23 mouse cellular contexts compared by ENCODE assay signal in the genomic region with DNA sequence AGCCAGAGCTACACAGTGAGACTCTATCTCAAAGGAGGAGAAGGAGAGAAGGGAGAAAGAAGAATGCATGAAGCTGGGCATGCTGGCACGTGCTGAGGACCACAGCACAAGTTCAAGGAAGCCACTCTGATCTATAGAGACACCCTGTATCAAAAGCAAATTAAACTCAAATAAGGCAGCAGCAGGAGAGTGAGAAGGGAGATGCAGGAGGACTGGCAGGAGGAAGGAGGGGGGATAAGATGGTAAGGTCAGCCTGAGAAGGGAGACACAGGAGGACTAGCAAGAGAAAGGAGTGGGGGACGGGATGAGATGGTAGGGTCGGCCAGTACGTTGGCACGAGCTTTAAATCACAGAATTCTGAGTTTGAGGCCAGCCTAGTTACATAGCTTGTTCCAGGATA.
"Had no signal": no experiment of that assay in that cellular context is flagged by ENCODE, and none has a peak within 500 bp of the region (broad histone marks: within the 10 kb centered on the region; RNA-seq: fewer than 3 reads in every experiment).

No protein-coding gene starts in this region.

- H3K27me3 ChIP-seq: heart, embryonic 12.5 days; hindbrain, embryonic 13.5 days; hindbrain, embryonic 15.5 days; kidney, embryonic 15.5 days; limb, embryonic 12.5 days; liver, embryonic 13.5 days; liver, embryonic 15.5 days had no signal

- H3K4me3 ChIP-seq: heart, adult 2 months; heart, embryonic 12.5 days; hindbrain, embryonic 13.5 days; hindbrain, embryonic 15.5 days; kidney, embryonic 15.5 days; limb, embryonic 10.5 days; limb, embryonic 12.5 days; liver, embryonic 13.5 days; liver, embryonic 15.5 days had no signal

- H3K27ac ChIP-seq: heart, adult 2 months; hindbrain, embryonic 13.5 days; hindbrain, embryonic 15.5 days; hindbrain, postnatal 0 days; kidney, postnatal 0 days; limb, embryonic 10.5 days; limb, embryonic 12.5 days had no signal

- H3K9ac ChIP-seq: heart, embryonic 12.5 days; hindbrain, embryonic 13.5 days; hindbrain, embryonic 15.5 days; kidney, embryonic 15.5 days; limb, embryonic 12.5 days; liver, embryonic 13.5 days; liver, embryonic 15.5 days had no signal

- H3K4me2 ChIP-seq: heart, embryonic 12.5 days; hindbrain, embryonic 13.5 days; hindbrain, embryonic 15.5 days; kidney, embryonic 15.5 days; limb, embryonic 12.5 days; liver, embryonic 13.5 days; liver, embryonic 15.5 days had no signal

- ATAC-seq: hindbrain, postnatal 0 days; intestine, embryonic 16.5 days had no signal

- H3K9me3 ChIP-seq: heart, embryonic 12.5 days; hindbrain, embryonic 13.5 days; hindbrain, embryonic 15.5 days; kidney, embryonic 15.5 days; limb, embryonic 10.5 days; limb, embryonic 12.5 days; liver, embryonic 13.5 days; liver, embryonic 15.5 days had no signal

- DNase-seq: gastrocnemius, postnatal 14 days; gastrocnemius, postnatal 36 days; heart, adult 2 months; heart, postnatal 10 days; heart, postnatal 36 days; kidney, adult 11 months; kidney, adult 2 months; kidney, adult 9 months; kidney, postnatal 14 days; kidney, postnatal 36 days; layer of hippocampus, adult 9-11 months; layer of hippocampus, postnatal 36 days; liver, embryonic 13.5 days had no signal
